Mouse (Mus musculus): ENCODE results near the gene Slc9a5. TPM values are rescaled to one million over a fixed set of nuclear protein-coding genes. Genes with fewer than 3 reads are reported as not detected.

Gene Slc9a5
- polyA plus RNA-seq, 1 experiment from 2014 or later: 12.3 TPM

- Histone ChIP-seq H3K9ac (ENCODE audit: low read depth, low read length) (no peak overlapping the region), H3K4me3 (ENCODE audit: low read length) (no peak overlapping the region), H3K9me3 (ENCODE audit: control insufficient read depth, low read length) (no peaks in the 10 kb centered on the region), H3K4me2 (ENCODE audit: low read length) (no peak overlapping the region), H3K4me1 (ENCODE audit: control insufficient read depth, insufficient read depth, low read depth, low read length) (no peaks in the 10 kb centered on the region), H3K36me3 (ENCODE audit: control insufficient read depth, insufficient read depth, low read length) (no peaks in the 10 kb centered on the region), H3K27ac (ENCODE audit: low read depth, low read length) (no peak overlapping the region), H3K27me3 (replicated peaks; ENCODE audit: control insufficient read depth, insufficient read depth, low read length) (no peaks in the 10 kb centered on the region)
- 72% methylated on average over 10 of the region's 10 CpGs for WGBS
- ATAC-seq: no peak
Measured at GRCm38 (mm10) chr8:105406416-105406815, 57.8 kb downstream of the Slc9a5 start.

DNA sequence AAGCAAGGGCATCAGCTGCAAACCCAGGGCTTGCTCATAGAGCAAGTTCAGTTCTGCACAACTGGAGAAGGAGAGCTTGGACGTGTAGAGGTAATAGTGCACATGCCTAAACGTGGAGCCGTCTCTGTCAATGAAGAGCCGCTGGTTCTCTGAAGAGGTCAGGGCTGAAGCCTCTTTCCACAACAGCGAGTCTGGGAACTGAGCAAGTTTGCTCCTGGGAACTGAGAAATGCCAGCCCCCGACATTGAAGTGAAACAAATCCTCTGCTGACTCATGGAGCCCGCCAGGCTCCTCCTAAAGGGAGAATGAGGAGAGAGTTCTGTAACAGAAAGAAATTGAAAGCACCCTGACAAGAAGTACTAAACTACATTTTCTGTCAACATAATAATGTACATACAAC lies 59.7 kb downstream of the Slc9a5 start:
- Histone ChIP-seq H3K9ac (ENCODE audit: low read depth, low read length) (no peak overlapping the region), H3K27ac (ENCODE audit: low read depth, low read length) (no peak overlapping the region), H3K4me3 (ENCODE audit: low read length) (no peak overlapping the region), H3K27me3 (replicated peaks; ENCODE audit: control insufficient read depth, insufficient read depth, low read length) (no peaks in the 10 kb centered on the region), H3K4me1 (ENCODE audit: control insufficient read depth, insufficient read depth, low read depth, low read length) (peaks cover 3% of the 10 kb centered on the region), H3K36me3 (ENCODE audit: control insufficient read depth, insufficient read depth, low read length) (no peaks in the 10 kb centered on the region), H3K9me3 (ENCODE audit: control insufficient read depth, low read length) (no peaks in the 10 kb centered on the region), H3K4me2 (ENCODE audit: low read length) (no peak overlapping the region)
- 60% methylated on average over 7 of the region's 7 CpGs for whole genome bisulfite sequencing
- ATAC-seq: no peak

DNA sequence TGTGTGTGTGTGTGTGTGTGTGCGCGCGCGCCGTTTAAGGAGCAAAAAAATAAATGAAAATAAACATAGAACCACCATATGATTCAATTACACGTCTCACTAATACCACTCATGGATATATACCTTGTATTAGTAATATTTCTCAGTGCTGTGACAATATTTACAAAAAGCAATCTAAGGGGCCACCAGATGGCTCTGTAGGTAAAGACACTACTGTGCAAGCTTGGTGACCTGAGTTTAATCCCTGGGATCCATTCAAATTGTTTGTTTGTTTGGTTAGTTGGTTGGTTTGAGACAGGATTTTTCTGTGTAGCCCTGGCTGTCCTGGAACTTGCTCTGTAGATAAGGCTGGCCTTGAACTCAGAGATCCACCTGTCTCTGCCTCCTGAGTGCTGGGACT lies 61.3 kb downstream of the Slc9a5 start:
- Histone ChIP-seq H3K36me3 (ENCODE audit: control insufficient read depth, insufficient read depth, low read length) (no peaks in the 10 kb centered on the region), H3K4me2 (ENCODE audit: low read length) (no peak overlapping the region), H3K27ac (ENCODE audit: low read depth, low read length) (no peak overlapping the region), H3K4me1 (ENCODE audit: control insufficient read depth, insufficient read depth, low read depth, low read length) (peaks cover 8% of the 10 kb centered on the region), H3K27me3 (replicated peaks; ENCODE audit: control insufficient read depth, insufficient read depth, low read length) (peaks cover 2% of the 10 kb centered on the region; the same call in 1 of the 2 replicates), H3K9me3 (ENCODE audit: control insufficient read depth, low read length) (no peaks in the 10 kb centered on the region), H3K4me3 (ENCODE audit: low read length) (no peak overlapping the region), H3K9ac (ENCODE audit: low read depth, low read length) (no peak overlapping the region)
- no peak for ATAC-seq
- 94% methylated on average over 6 of the region's 6 CpGs for WGBS

DNA sequence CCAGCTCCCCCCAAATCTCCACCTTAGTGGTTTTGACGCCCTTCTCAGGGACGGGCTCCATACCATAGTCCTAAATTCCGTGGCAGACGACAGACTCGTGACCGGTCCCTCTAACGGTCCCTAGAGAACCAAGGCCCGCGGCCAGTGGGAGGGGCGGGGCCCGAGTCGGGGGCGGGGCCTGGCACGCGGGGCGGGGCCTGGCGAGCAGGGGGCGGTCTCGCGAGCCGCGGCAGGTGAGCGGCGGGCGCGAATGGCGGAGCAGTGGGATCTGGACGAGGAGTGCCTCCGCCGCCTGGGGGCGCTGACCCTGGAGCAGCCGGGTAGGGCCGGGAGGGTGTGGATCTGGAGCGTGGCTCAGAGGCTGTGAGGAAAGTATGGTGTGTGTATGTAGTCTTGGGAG lies 64.7 kb downstream of the Slc9a5 start, which contains the start of the genes Kctd19 and Lrrc36:
Gene Kctd19, minus strand, starts transcription at position 112 of the 400 bp plus-strand sequence.
Gene Lrrc36, plus strand, starts transcription at position 181 of the 400 bp plus-strand sequence.
- peak; percentile 58; the same call in 1 of the 2 replicates for ATAC-seq
- peaks cover 8% of the 10 kb centered on the region for H3K4me1 ChIP-seq (ENCODE audit: control insufficient read depth, insufficient read depth, low read depth, low read length)
- H3K27ac ChIP-seq (ENCODE audit: low read depth, low read length): no peak within 1 kb of the TSS
- peaks cover 2% of the 10 kb centered on the region; the same call in 1 of the 2 replicates for H3K27me3 ChIP-seq (replicated peaks; ENCODE audit: control insufficient read depth, insufficient read depth, low read length)
- 1% methylated on average over 34 of the region's 34 CpGs for WGBS
- peak within 1 kb of the TSS; percentile 87 for H3K4me2 ChIP-seq (ENCODE audit: low read length)
- H3K36me3 ChIP-seq (ENCODE audit: control insufficient read depth, insufficient read depth, low read length): no peaks in the 10 kb centered on the region
- no peaks in the 10 kb centered on the region for H3K9me3 ChIP-seq (ENCODE audit: control insufficient read depth, low read length)
- H3K4me3 ChIP-seq (ENCODE audit: low read length): peak within 1 kb of the TSS; percentile 41
- H3K9ac ChIP-seq (ENCODE audit: low read depth, low read length): peak within 1 kb of the TSS; percentile 52

DNA sequence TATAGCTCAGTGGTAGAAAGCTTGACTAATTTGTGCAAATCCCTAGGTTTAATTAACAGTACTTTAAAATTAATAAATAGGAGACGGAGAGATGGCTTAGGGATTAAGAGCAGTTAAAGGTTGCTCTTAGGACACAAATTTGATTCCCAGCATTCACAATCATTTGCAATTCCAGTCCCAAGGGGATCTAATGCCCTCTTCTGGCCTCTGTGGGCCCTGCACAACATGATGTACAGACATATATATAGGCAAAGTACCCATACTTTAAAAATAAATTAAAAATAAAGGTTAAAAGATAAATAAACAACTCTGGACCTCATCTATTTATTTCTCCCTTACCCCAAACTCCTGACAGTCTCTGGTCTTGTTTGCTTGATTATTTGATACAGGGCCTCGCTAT lies 70.3 kb downstream of the Slc9a5 start:
- Histone ChIP-seq H3K4me1 (ENCODE audit: control insufficient read depth, insufficient read depth, low read depth, low read length) (no peaks in the 10 kb centered on the region; the same call in 1 of the 2 replicates), H3K4me2 (ENCODE audit: low read length) (no peak overlapping the region), H3K4me3 (ENCODE audit: low read length) (no peak overlapping the region), H3K36me3 (ENCODE audit: control insufficient read depth, insufficient read depth, low read length) (no peaks in the 10 kb centered on the region), H3K27me3 (replicated peaks; ENCODE audit: control insufficient read depth, insufficient read depth, low read length) (peaks cover 2% of the 10 kb centered on the region; the same call in 1 of the 2 replicates), H3K27ac (ENCODE audit: low read depth, low read length) (no peak overlapping the region), H3K9ac (ENCODE audit: low read depth, low read length) (no peak overlapping the region), H3K9me3 (ENCODE audit: control insufficient read depth, low read length) (no peaks in the 10 kb centered on the region)
- no peak for ATAC-seq
- 77% methylated on average over 2 of the region's 2 CpGs for WGBS

MicroRNAs encoded within 50 kb of the gene (microRNA counts, 519-probe panel; counts per million panel counts)
- 2,065 counts per million, percentile 33 among the panel's probes with 10 or more counts for microRNA mmu-miR-328

Small RNA genes lying within 50 kb of the gene (microRNA-seq; reads per million reads assigned to microRNA genes)
- gene Gm27320 (not detected), gene Mir328 (388 reads per million, percentile 67 among the genes with 10 or more reads in this experiment)

Other genes starting within 250 kb of the Slc9a5 start
- gene Ces4a, start 217.0 kb upstream of the Slc9a5 start, polyA plus RNA-seq (2015; fragmentation: Nextera tagmentation; extraction: Ambion mirVana): not detected in 2 replicates
- gene Cbfb, start 178.2 kb upstream of the Slc9a5 start, polyA plus RNA-seq (2015; fragmentation: Nextera tagmentation; extraction: Ambion mirVana): 28.6 and 29.0 TPM in 2 replicates
- 27.9 and 31.7 TPM in 2 replicates for gene D230025D16Rik, start 123.7 kb upstream of the Slc9a5 start, polyA plus RNA-seq (2015; fragmentation: Nextera tagmentation; extraction: Ambion mirVana)
- gene B3gnt9, start 93.7 kb upstream of the Slc9a5 start, polyA plus RNA-seq (2015; fragmentation: Nextera tagmentation; extraction: Ambion mirVana): 12.3 and 12.4 TPM in 2 replicates
- 20.7 and 21.5 TPM in 2 replicates for gene Tradd, start 84.2 kb upstream of the Slc9a5 start, polyA plus RNA-seq (2015; fragmentation: Nextera tagmentation; extraction: Ambion mirVana)
- 2.1 and 2.4 TPM in 2 replicates for gene Fbxl8, start 84.2 kb upstream of the Slc9a5 start, polyA plus RNA-seq (2015; fragmentation: Nextera tagmentation; extraction: Ambion mirVana)
- gene Hsf4, start 79.0 kb upstream of the Slc9a5 start, polyA plus RNA-seq (2015; fragmentation: Nextera tagmentation; extraction: Ambion mirVana): 0.80 and 1.2 TPM in 2 replicates
- 6.2 TPM in 2 replicates for gene Nol3, start 72.7 kb upstream of the Slc9a5 start, polyA plus RNA-seq (2015; fragmentation: Nextera tagmentation; extraction: Ambion mirVana)
- 126 and 153 TPM in 2 replicates for gene 4931428F04Rik, start 59.0 kb upstream of the Slc9a5 start, polyA plus RNA-seq (2015; fragmentation: Nextera tagmentation; extraction: Ambion mirVana)
- 9.4 and 12.3 TPM in 2 replicates for gene Exoc3l, start 52.7 kb upstream of the Slc9a5 start, polyA plus RNA-seq (2015; fragmentation: Nextera tagmentation; extraction: Ambion mirVana)
- 37.3 and 46.7 TPM in 2 replicates for gene E2f4, start 51.2 kb upstream of the Slc9a5 start, polyA plus RNA-seq (2015; fragmentation: Nextera tagmentation; extraction: Ambion mirVana)
- gene Elmo3, start 43.2 kb upstream of the Slc9a5 start, polyA plus RNA-seq (2015; fragmentation: Nextera tagmentation; extraction: Ambion mirVana): 1.5 and 1.6 TPM in 2 replicates
- 0.90 and 0.94 TPM in 2 replicates for gene Lrrc29, start 22.6 kb upstream of the Slc9a5 start, polyA plus RNA-seq (2015; fragmentation: Nextera tagmentation; extraction: Ambion mirVana)
- gene Tmem208, start 22.5 kb upstream of the Slc9a5 start, polyA plus RNA-seq (2015; fragmentation: Nextera tagmentation; extraction: Ambion mirVana): 144 and 150 TPM in 2 replicates
- 0.69 and 0.93 TPM in 2 replicates for gene Fhod1, start 890 bp upstream of the Slc9a5 start, polyA plus RNA-seq (2015; fragmentation: Nextera tagmentation; extraction: Ambion mirVana)
- 1.8 and 2.1 TPM in 2 replicates for gene Plekhg4, start 24.4 kb downstream of the Slc9a5 start, polyA plus RNA-seq (2015; fragmentation: Nextera tagmentation; extraction: Ambion mirVana)
- 0.27 TPM in 1 of 2 replicates, not detected in the other for gene Kctd19, start 64.7 kb downstream of the Slc9a5 start, polyA plus RNA-seq (2015; fragmentation: Nextera tagmentation; extraction: Ambion mirVana)
- gene Lrrc36, start 64.7 kb downstream of the Slc9a5 start, polyA plus RNA-seq (2015; fragmentation: Nextera tagmentation; extraction: Ambion mirVana): 0.44 and 0.60 TPM in 2 replicates
- 246 and 256 TPM in 2 replicates for gene Tppp3, start 122.7 kb downstream of the Slc9a5 start, polyA plus RNA-seq (2015; fragmentation: Nextera tagmentation; extraction: Ambion mirVana)
- 39.0 and 40.2 TPM in 2 replicates for gene Zdhhc1, start 148.1 kb downstream of the Slc9a5 start, polyA plus RNA-seq (2015; fragmentation: Nextera tagmentation; extraction: Ambion mirVana)
- 6.9 and 8.8 TPM in 2 replicates for gene Hsd11b2, start 169.9 kb downstream of the Slc9a5 start, polyA plus RNA-seq (2015; fragmentation: Nextera tagmentation; extraction: Ambion mirVana)
- 250 and 273 TPM in 2 replicates for gene Atp6v0d1, start 217.2 kb downstream of the Slc9a5 start, polyA plus RNA-seq (2015; fragmentation: Nextera tagmentation; extraction: Ambion mirVana)